Mouse (Mus musculus): Measurements from ENCODE around the gene Lrrc49.

DNA sequence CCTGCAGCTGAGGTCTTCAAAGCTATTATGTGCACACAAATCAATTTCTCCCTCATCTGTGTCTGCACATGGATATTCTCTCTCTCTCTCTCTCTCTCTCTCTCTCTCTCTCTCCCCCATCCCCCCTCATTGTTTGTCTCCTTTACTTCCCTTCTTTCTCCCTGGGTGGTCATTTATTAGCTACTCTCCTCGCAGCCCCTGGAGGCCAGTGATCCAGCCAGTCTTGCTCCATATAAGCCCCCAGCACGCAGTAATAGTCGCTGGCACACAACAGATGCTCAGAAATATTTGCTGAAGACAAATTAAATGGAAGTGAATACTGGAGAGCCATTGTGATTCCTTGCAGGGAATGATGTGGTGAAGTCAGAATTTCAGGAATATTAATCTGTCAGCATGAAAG, 168.4 kb downstream of the Lrrc49 start:
- TF ChIP-seq CTCF (IDR thresholded peaks at IDR 0.05; ENCODE audit: borderline replicate concordance, control insufficient read depth, extremely low read depth, insufficient read depth, low read length, poor library complexity) (no peak), POLR2A (IDR thresholded peaks at IDR 0.05; ENCODE audit: control insufficient read depth, extremely low read depth, insufficient read depth, low read length, poor library complexity) (no peak)

All from thymus, adult 2 months (tissue).